Mouse (Mus musculus) mature B cell (primary cell): ENCODE measurements around the gene Bcl7b.

Experiments used
- in situ Hi-C: fragments of 300-500 bp; cut with MboI; formaldehyde crosslinking; loops from 2 replicates; pipeline ENCODE4 v1.14.3; 2019

The Bcl7b gene

GRCm38 (mm10) chr5:135169479-135169878 lies 1.4 kb downstream of the Bcl7b start:
- in situ Hi-C loops = no loop called here

GRCm38 (mm10) chr5:135171688-135172220 lies 3.7 kb downstream of the Bcl7b start:
- in situ Hi-C loops = no loop called here

- in situ Hi-C loops = no loop called here
Measured at GRCm38 (mm10) chr5:135172986-135173385, 4.9 kb downstream of the Bcl7b start.

GRCm38 (mm10) chr5:135175086-135175485 lies 7.0 kb downstream of the Bcl7b start:
- in situ Hi-C loops = no loop called here

GRCm38 (mm10) chr5:135178523-135178922 lies 10.4 kb downstream of the Bcl7b start:
- in situ Hi-C loops = no loop called here

GRCm38 (mm10) chr5:135178996-135179395 lies 10.9 kb downstream of the Bcl7b start:
- in situ Hi-C loops = no loop called here

GRCm38 (mm10) chr5:135179616-135180015 lies 11.5 kb downstream of the Bcl7b start:
- in situ Hi-C loops = no loop called here

- in situ Hi-C loops = no loop called here
Measured at GRCm38 (mm10) chr5:135180796-135181195, 12.7 kb downstream of the Bcl7b start.

GRCm38 (mm10) chr5:135181776-135182175 lies 13.7 kb downstream of the Bcl7b start:
- in situ Hi-C loops = no loop called here

GRCm38 (mm10) chr5:135183131-135183861 lies 15.2 kb downstream of the Bcl7b start:
- in situ Hi-C loops = no loop called here

GRCm38 (mm10) chr5:135185016-135185415 lies 16.9 kb downstream of the Bcl7b start:
- in situ Hi-C loops = no loop called here

- in situ Hi-C loops = no loop called here
Measured at GRCm38 (mm10) chr5:135185596-135185995, 17.5 kb downstream of the Bcl7b start.

- in situ Hi-C loops = no loop called here
Measured at GRCm38 (mm10) chr5:135186231-135186620, 18.1 kb downstream of the Bcl7b start.

GRCm38 (mm10) chr5:135186621-135187348 lies 18.7 kb downstream of the Bcl7b start, which contains the start of gene Baz1b:
Gene Baz1b, plus strand, starts transcription at chr5:135187264.
- in situ Hi-C loops = no loop called here

- in situ Hi-C loops = no loop called here
Measured at GRCm38 (mm10) chr5:135187349-135188213, 19.5 kb downstream of the Bcl7b start.

GRCm38 (mm10) chr5:135188214-135188554 lies 20.1 kb downstream of the Bcl7b start:
- in situ Hi-C loops = no loop called here

- in situ Hi-C loops = loop anchor here (10.0 kb wide), 1 partner anchor 75 kb away; no protein-coding TSS in a partner anchor
Measured at GRCm38 (mm10) chr5:135189281-135190022, 21.4 kb downstream of the Bcl7b start.

GRCm38 (mm10) chr5:135191620-135192019 lies 23.5 kb downstream of the Bcl7b start:
- in situ Hi-C loops = loop anchor here (10.0 kb wide), 1 partner anchor 77 kb away; no protein-coding TSS in a partner anchor

- in situ Hi-C loops = loop anchor here (10.0 kb wide), 1 partner anchor 78 kb away; no protein-coding TSS in a partner anchor
Measured at GRCm38 (mm10) chr5:135192431-135192830, 24.3 kb downstream of the Bcl7b start.

- in situ Hi-C loops = loop anchor here (10.0 kb wide), 1 partner anchor 82 kb away; no protein-coding TSS in a partner anchor
Measured at GRCm38 (mm10) chr5:135196367-135196766, 28.3 kb downstream of the Bcl7b start.

GRCm38 (mm10) chr5:135202763-135203162 lies 34.7 kb downstream of the Bcl7b start:
- in situ Hi-C loops = no loop called here
